Mouse (Mus musculus) ES-E14 (cell line): Measurements from ENCODE around the gene Itpr2.

ENCODE experiments used
- CHD2 ChIP-seq: IDR thresholded peaks from 2 replicates; pipeline ENCODE4 v1.6.1; 2014; ENCODE audit warnings: mild to moderate bottlenecking, low read depth, low read length, inconsistent platforms
- ZC3H11A ChIP-seq: IDR thresholded peaks from 2 replicates; pipeline ENCODE4 v1.6.1; 2012; ENCODE audit warnings: low read depth, mild to moderate bottlenecking, inconsistent platforms, low read length, borderline replicate concordance

DNA sequence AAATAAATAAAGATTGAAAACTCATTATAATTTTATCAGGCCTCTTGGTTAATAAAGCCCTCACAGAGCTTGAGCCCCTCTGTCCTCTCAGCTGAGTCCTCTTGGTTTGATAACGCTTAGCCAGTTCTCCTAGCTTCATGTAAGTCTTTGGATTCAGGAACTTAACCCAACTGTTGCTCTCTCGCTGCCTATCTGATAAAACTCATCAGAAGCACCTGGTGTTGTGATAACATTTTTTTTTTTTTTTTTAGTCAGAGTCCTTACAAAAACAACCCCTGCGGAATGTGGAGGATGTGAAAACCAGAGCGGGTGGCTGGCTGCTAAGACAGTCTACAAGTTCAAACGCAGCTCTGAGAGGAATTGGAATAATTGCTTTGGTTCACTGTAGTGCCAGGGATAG, 45.3 kb downstream of the Itpr2 start:
- TF ChIP-seq ZC3H11A (no peak), CHD2 (no peak)
